Mouse (Mus musculus) left cerebral cortex, adult 8-10 months (tissue): Measurements from ENCODE around the gene Picalm. TPM values are rescaled to one million over a fixed set of nuclear protein-coding genes. Genes with fewer than 3 reads are reported as not detected.
"Not testable (repeated sequence)": the region's sequence is repeated elsewhere in the genome, so short reads cannot be mapped to it uniquely, and the experiment has no call there.

Experiments used
- DNase-seq, 2 experiments: peaks; one replicate each; pipeline ENCODE4 v3.0.0; 2022; ENCODE audit warnings: low spot score in 2 of 2
- total RNA-seq, 4 experiments: library from RNA; stranded (reverse); gene quantifications; 2 replicates each; pipeline ENCODE4 v1.2.4; 2022

Gene Picalm
- total RNA-seq, 4 experiments from 2014 or later: 138 to 157 (median 147) TPM

DNA sequence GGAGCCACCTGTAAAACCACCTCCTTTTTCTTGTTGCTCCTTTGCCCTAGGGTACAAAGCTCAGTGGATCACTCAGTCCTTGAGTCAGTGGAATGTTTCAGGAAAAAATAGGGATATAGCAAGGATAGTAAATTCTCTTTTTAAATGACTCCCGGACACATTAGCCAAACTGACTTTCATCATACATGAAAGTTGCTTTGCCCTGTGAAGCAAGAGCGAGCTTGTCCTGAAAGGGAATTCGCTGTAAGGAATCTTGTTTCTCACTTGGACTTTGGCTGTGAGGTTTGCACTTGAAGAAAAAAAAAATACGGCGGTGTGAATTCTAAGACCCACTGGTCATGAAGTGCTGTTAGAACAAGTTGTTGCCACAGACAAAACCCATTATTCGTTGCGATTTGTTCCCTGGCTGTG is 1.8 kb downstream of the Picalm start:
- DNase-seq: no peak

GRCm38 (mm10) chr7:90132322-90132721 is 2.3 kb downstream of the Picalm start:
- DNase-seq: no peak

GRCm38 (mm10) chr7:90136736-90137135 is 6.7 kb downstream of the Picalm start:
- DNase-seq: no peak

- no peak for DNase-seq
These were observed 8.3 kb downstream of the Picalm start for GRCm38 (mm10) chr7:90138359-90138758.

GRCm38 (mm10) chr7:90140290-90140689 is 10.3 kb downstream of the Picalm start:
- no peak for DNase-seq

DNA sequence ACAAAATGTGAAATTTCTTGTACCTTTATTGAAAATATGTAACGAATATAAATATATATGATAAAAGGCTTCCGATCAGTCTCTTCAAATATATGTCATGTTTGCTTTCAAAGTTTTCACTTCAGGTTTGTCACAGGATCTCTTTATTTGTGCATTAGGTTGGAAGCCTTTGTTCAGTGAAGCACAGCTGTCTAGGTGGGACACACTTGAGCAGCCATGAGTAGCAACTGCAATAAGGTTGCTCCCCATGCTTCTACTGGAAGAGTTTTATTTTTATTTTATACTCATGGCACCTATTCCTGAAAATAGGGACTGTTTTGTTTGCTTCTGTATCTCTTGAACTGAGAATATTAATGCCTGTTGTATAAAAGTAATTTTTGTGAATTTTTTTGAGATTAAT is 14.3 kb downstream of the Picalm start:
- DNase-seq: no peak

- DNase-seq: no peak
These were observed 15.0 kb downstream of the Picalm start for GRCm38 (mm10) chr7:90144971-90145370.

DNA sequence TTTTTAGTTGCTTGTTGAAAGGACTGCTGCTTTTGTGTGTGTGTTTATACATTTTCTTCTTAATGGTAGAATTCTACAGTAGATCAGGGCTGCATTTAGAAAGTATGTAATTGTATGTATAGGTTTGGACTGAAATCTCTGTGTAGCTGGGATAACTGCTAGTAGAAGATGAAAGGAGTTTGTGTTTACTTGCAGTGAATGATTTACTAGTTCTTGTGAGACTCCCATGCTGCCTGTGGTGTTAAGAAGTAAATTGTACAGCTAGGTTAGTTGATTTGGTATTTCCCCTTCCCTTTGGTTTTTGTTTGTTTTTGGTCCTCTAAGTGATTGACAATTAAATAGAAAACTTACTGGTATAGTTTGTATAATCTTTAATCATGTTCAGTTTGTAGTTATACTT is 15.4 kb downstream of the Picalm start:
- no peak for DNase-seq

- no peak for DNase-seq
These were observed 15.9 kb downstream of the Picalm start for GRCm38 (mm10) chr7:90145897-90146296.

- no peak for DNase-seq
These were observed 16.3 kb downstream of the Picalm start for GRCm38 (mm10) chr7:90146321-90146720.

GRCm38 (mm10) chr7:90148023-90148422 is 18.0 kb downstream of the Picalm start:
- DNase-seq: no peak

DNA sequence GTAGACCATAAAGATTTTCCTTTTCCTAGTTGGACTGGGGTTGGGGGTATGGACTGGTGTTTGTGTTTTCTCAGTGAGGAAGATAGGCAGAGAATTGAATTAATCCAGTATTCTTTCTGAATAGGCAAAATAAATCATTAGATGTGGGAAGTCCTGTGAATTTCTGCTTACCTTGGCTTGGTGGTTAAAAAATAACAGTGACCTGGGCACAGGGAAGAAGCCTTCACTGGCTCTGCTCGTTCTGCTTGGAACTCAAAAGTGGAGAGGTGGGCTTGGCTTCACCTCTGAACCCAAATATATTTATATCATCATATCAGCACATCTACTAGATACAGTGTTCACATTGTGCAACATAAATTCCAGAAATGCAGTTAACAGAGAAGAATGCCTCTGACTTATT is 18.5 kb downstream of the Picalm start:
- no peak for DNase-seq

DNA sequence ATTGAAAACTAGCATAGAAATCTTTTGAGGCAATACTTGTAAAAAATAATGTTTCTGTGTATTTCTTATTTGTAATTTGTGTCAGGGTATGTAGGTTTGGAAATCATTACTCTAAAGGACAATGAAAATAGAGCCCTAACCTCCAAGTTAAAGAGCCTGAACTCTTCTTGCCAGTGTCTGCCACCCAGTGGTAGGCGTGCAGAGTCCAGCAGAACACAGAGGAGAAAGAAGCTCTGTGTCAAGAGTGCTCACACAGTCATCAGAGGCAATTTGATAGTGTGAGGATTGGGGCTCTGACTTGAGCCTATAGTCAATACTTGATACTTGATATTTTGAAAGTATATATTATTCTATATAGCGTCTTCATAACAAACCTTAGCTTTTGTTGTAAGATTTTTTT is 20.3 kb downstream of the Picalm start:
- no peak for DNase-seq

- DNase-seq: no peak
These were observed 28.0 kb downstream of the Picalm start for GRCm38 (mm10) chr7:90158034-90158433.

- no peak for DNase-seq
These were observed 30.6 kb downstream of the Picalm start for GRCm38 (mm10) chr7:90160598-90160997.

DNA sequence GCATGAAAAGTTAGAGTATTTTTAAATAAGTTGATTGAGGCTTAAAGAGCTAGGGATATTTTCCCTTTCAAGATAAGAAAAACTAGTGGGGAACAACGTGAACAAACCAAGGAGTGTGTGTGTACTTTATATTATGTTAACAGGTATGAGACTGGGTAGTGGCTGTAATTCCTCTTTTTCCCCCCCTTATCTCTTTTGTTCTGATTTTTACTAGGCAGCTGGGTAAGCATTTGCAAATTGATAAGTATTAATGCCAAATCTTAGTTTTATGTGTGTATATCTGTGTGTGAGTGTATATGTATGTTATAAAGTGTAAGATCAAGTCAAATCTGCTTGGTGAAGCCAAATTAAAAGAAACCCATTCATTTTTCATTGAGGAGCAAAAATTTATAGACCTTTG is 34.3 kb downstream of the Picalm start:
- DNase-seq: no peak

DNA sequence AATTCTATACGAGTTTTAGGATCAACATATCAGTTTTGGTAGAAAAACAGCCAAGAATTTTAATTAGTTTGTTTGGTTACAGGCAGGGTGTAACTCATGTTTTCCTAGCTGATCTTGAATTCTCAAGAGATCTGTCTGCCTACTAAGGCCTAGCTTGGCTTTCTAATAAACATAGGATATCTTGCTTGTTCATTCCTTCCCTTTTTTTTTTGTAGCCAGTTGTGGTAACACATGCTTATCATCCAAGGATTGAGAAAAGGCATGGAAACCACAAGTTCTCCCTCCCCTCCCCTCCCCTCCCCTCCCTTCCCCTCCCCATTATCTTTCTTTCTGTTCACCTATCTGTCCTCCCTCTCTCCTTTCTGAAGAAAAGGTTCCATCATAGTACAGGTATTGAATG is 36.0 kb downstream of the Picalm start:
- DNase-seq: no peak

DNA sequence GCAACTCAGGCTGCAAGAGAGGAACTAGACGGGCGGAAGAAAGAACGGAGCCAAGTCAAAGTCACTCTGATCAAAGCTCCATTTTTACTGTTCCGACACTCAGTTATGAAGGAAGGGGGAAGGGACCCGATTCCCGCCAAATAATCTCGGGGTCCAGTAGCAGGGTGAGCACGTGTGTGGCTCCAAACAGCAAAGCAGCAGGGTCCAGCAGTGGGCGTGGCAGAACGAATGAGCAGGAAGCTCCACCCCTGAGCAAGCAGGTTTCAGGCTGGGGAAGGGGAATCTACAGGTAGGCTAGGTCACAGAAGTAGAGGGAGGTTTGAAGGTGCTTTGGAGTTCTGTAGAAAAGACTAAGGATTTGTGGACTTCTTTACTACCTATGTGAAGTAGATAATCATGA is 37.8 kb downstream of the Picalm start:
- DNase-seq: not testable (repeated sequence)

DNA sequence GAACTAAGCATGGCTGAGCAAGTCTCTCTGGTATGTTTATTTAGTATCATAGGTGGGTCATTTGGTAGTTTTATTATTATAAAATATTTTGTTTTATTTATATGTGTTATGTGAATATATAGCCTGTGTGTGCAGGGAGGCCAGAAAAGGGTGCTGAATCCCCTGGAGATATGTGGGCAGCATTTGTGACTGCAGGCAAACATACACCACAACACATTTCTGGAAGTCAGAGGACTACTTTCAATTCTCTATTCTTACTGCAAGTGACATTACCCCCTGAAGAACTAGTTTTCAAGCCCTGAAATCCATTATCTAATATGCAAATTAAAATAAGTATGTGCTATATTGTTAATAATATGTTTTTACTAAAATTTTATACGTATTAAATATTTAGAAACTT is 43.8 kb downstream of the Picalm start:
- DNase-seq: no peak

DNA sequence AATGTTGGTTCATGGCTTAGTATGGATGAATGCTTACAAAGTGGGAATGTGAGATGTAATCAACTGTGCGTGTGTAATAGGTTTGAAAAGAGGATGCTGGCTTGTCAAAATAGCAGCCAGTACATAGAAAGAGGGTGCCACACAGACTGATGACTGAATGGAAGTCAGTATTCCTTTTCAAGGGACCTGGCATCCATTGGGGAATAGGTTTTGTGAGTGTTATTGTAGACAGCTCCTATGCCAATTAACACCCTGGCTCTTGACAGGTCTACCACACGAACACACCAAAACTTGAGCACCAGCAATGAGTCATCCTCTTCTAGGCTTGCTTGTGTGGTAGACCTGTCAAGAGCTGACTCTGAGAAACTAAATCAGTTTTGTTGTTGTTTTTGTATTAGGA is 45.6 kb downstream of the Picalm start:
- no peak for DNase-seq

DNA sequence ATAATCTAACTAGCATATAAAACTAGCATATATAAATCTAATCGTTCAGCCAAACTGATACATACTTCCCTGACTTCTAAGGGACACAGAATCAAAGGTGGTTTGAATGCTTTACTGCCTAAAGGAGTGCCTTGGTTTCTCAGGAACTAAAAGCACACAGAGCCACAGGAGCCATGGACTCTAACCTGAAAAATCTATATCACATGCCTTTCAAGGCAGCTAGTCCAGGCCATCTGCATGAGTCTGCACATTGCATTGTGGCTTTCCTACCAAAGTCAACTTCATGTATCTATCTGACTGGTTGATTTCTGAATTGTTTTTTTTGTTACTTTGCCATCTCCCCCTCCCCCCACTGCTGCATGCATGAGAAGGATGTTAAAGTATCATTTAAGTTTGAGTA is 50.6 kb downstream of the Picalm start:
- DNase-seq: no peak

GRCm38 (mm10) chr7:90200251-90200650 is 70.2 kb downstream of the Picalm start:
- DNase-seq: no peak

DNA sequence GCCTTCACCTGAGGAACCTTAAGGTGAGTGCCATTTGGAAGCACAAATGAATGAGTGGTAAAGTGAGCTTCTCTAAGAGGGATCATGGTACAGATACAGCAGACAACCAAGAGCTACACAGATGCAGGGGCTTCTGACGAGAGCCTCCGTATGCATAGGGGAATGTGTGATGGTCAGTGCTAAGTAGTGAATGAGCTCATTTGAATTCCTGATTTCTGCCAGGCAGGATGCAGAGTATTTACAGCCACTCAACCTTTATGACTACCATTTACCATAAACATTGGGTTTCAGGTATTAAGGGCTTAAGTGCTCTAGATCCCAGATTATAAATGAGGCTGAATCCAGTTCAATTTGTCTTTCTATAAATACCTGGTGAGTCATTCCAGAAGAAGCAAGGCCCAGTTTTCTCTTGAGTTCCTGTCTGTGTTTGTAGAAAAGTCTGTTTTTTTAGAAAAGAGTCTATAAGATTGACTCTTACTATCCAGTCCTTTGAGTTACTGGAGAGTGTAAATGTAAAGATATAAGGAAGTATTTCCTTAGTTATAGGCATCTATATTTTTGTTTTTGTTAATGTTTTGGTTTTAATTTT is 72.0 kb downstream of the Picalm start:
- no peak for DNase-seq

DNA sequence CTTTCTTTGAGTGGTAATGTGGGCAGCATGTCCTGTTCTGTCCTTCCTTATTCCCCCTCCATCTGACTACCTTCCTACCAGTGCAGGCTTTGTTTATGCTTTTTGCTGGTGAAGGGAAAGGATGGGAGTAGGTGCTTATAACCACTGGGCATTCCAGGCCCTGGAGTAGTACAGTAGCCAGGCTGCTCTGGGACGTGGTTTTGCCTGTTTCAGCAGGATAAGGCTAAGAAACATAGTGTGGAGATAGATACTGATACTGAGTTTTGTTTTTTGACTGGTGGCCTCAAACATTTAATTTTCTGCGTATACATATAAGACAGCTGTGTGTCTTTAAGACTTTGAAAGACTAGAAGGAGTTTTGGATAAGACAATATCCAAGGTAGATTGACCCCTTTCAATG is 73.9 kb downstream of the Picalm start:
- DNase-seq: no peak
